Mouse (Mus musculus): ENCODE measurements at regions not wholly inside any gene's neighbourhood (a gene's known extent, or its start where the extent isn't known, plus 50 kb on each side); places are given as distances from the start of the nearest gene placed in this dataset.

- TF ChIP-seq CTCF (IDR thresholded peaks at IDR 0.05; ENCODE audit: low read depth) (no peak), EP300 (optimal IDR thresholded peaks at IDR 0.05) (no peak)
Observed at GRCm38 (mm10) chr16:25080811-25081210, 205.8 kb upstream of the Tprg start.
